Mouse (Mus musculus) WW6 (cell line): ENCODE data around the gene Olfr771.
"Not testable (repeated sequence)": the region's sequence is repeated elsewhere in the genome, so short reads cannot be mapped to it uniquely, and the experiment has no call there.

Experiments used
- DNase-seq: peaks from one replicate; pipeline ENCODE4 v3.0.0-alpha.2; 2013; ENCODE audit warnings: low read depth, low spot score

The Olfr771 gene

GRCm38 (mm10) chr10:129164651-129165050, at the start of gene Olfr771:
TSS of gene Olfr771 (minus strand) at chr10:129164751.
- no peak for DNase-seq

- DNase-seq = not testable (repeated sequence)
Measured at GRCm38 (mm10) chr10:129187319-129187718, 22.8 kb upstream of the Olfr771 start, which contains the start of gene Olfr773. TSS of gene Olfr773 (minus strand) at chr10:129187419.

- not testable (repeated sequence) for DNase-seq
Measured at GRCm38 (mm10) chr10:129177821-129178220, 13.3 kb upstream of the Olfr771 start, which contains the start of gene Olfr772. TSS of gene Olfr772 (minus strand) at chr10:129177921.

DNA sequence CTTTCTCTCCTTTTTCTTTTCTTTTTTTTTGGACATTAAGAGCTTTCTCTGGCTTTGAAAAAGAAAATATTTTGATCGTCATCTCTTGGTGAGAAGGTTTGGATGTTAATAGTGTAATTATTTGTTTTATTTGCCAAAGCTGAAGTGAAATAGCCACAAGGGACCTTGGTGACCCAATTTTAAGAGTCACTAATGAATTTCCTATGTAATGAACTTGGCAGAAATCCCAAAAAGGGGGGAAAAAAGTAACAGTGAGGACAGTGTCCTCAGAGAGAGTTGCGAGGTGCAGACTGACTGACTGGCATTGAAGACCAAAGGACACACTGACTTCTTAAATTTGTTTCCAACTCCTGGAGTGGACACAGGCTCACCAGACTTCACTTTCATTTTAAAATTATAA, 25.7 kb downstream of the Olfr771 start, which contains the start of gene Olfr770:
Olfr770 (minus strand) TSS at position 101 of the 400 bp plus-strand sequence.
- no peak for DNase-seq

- DNase-seq = no peak
Measured at GRCm38 (mm10) chr10:129117761-129118160, 46.8 kb downstream of the Olfr771 start, which contains the start of gene Olfr769. TSS of gene Olfr769 (minus strand) at chr10:129117861.

DNA sequence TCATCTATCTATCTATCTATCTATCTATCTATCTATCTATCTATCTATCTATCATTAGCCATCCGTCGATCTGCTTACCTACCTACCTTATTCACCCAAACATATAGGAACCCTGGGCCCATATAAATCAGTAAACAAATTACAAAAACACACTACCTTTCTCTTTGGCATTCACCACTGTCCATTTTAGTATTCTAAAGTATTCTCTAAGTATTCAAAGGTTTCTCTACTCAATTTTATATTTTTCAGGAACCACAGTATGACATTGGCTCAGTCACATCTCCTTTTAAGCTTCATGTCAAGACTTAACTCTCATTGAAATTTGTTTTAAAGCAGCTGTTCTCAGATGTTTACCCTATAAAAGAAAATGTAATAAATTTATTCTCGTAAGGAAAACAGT, 49.4 kb downstream of the Olfr771 start:
- no peak for DNase-seq
